Mouse (Mus musculus): ENCODE results near the gene P2ry2. TPM values are rescaled to one million over a fixed set of nuclear protein-coding genes. Genes with fewer than 3 reads are reported as not detected.

The P2ry2 gene
- polyA plus RNA-seq, 1 experiment from 2014 or later, result not detected

GRCm38 (mm10) chr7:101028991-101029390 is 16.3 kb upstream of the P2ry2 start:
- WGBS, result 91% methylated on average over 9 of the region's 9 CpGs
- Histone ChIP-seq H3K27me3 (ENCODE audit: control insufficient read depth, insufficient read depth, low read length) (no peaks in the 10 kb centered on the region), H3K4me1 (ENCODE audit: control insufficient read depth, insufficient read depth, low read length) (no peaks in the 10 kb centered on the region), H3K36me3 (ENCODE audit: control insufficient read depth, insufficient read depth, low read length) (no peaks in the 10 kb centered on the region), H3K4me2 (ENCODE audit: low read depth, low read length) (no peak overlapping the region), H3K4me3 (ENCODE audit: low read depth, low read length) (no peak overlapping the region), H3K9ac (replicated peaks; ENCODE audit: low read depth, low read length) (no peak overlapping the region), H3K9me3 (ENCODE audit: control insufficient read depth, low read length) (no peaks in the 10 kb centered on the region), H3K27ac (ENCODE audit: low read depth, low read length) (no peak overlapping the region)
- ATAC-seq (ENCODE audit: low read depth), result no peak

GRCm38 (mm10) chr7:101028444-101028757 is 15.7 kb upstream of the P2ry2 start:
- Histone ChIP-seq H3K27ac (ENCODE audit: low read depth, low read length) (no peak overlapping the region), H3K9ac (replicated peaks; ENCODE audit: low read depth, low read length) (no peak overlapping the region), H3K4me2 (ENCODE audit: low read depth, low read length) (no peak overlapping the region), H3K4me1 (ENCODE audit: control insufficient read depth, insufficient read depth, low read length) (no peaks in the 10 kb centered on the region), H3K27me3 (ENCODE audit: control insufficient read depth, insufficient read depth, low read length) (no peaks in the 10 kb centered on the region), H3K36me3 (ENCODE audit: control insufficient read depth, insufficient read depth, low read length) (no peaks in the 10 kb centered on the region), H3K4me3 (ENCODE audit: low read depth, low read length) (no peak overlapping the region), H3K9me3 (ENCODE audit: control insufficient read depth, low read length) (no peaks in the 10 kb centered on the region)
- 90% methylated on average over 5 of the region's 5 CpGs for WGBS
- no peak for ATAC-seq (ENCODE audit: low read depth)

- ATAC-seq (ENCODE audit: low read depth), result no peak
- no peaks in the 10 kb centered on the region for H3K9me3 ChIP-seq (ENCODE audit: control insufficient read depth, low read length)
- H3K4me1 ChIP-seq (ENCODE audit: control insufficient read depth, insufficient read depth, low read length), result no peaks in the 10 kb centered on the region
- H3K27ac ChIP-seq (ENCODE audit: low read depth, low read length), result no peak overlapping the region
- H3K9ac ChIP-seq (replicated peaks; ENCODE audit: low read depth, low read length), result no peak overlapping the region
- no peaks in the 10 kb centered on the region for H3K36me3 ChIP-seq (ENCODE audit: control insufficient read depth, insufficient read depth, low read length)
- H3K27me3 ChIP-seq (ENCODE audit: control insufficient read depth, insufficient read depth, low read length), result no peaks in the 10 kb centered on the region
- no peak overlapping the region for H3K4me3 ChIP-seq (ENCODE audit: low read depth, low read length)
- WGBS, result 91% methylated on average over 10 of the region's 10 CpGs
- no peak overlapping the region for H3K4me2 ChIP-seq (ENCODE audit: low read depth, low read length)
These were observed 15.2 kb upstream of the P2ry2 start for GRCm38 (mm10) chr7:101027623-101028443.

- H3K4me2 ChIP-seq (ENCODE audit: low read depth, low read length), result no peak overlapping the region
- ATAC-seq (ENCODE audit: low read depth), result no peak
- H3K4me3 ChIP-seq (ENCODE audit: low read depth, low read length), result no peak overlapping the region
- no peaks in the 10 kb centered on the region for H3K9me3 ChIP-seq (ENCODE audit: control insufficient read depth, low read length)
- H3K9ac ChIP-seq (replicated peaks; ENCODE audit: low read depth, low read length), result no peak overlapping the region
- H3K27me3 ChIP-seq (ENCODE audit: control insufficient read depth, insufficient read depth, low read length), result no peaks in the 10 kb centered on the region
- no peaks in the 10 kb centered on the region for H3K36me3 ChIP-seq (ENCODE audit: control insufficient read depth, insufficient read depth, low read length)
- no peaks in the 10 kb centered on the region for H3K4me1 ChIP-seq (ENCODE audit: control insufficient read depth, insufficient read depth, low read length)
- 62% methylated on average over 5 of the region's 5 CpGs for WGBS
- no peak overlapping the region for H3K27ac ChIP-seq (ENCODE audit: low read depth, low read length)
These were observed 14.2 kb upstream of the P2ry2 start for GRCm38 (mm10) chr7:101026836-101027235.

GRCm38 (mm10) chr7:101017492-101017891 is 4.8 kb upstream of the P2ry2 start:
- 49% methylated on average over 6 of the region's 6 CpGs for WGBS
- Histone ChIP-seq H3K4me2 (ENCODE audit: low read depth, low read length) (no peak overlapping the region), H3K27me3 (ENCODE audit: control insufficient read depth, insufficient read depth, low read length) (peaks cover 9% of the 10 kb centered on the region), H3K9ac (replicated peaks; ENCODE audit: low read depth, low read length) (no peak overlapping the region), H3K36me3 (ENCODE audit: control insufficient read depth, insufficient read depth, low read length) (no peaks in the 10 kb centered on the region), H3K4me3 (ENCODE audit: low read depth, low read length) (no peak overlapping the region), H3K9me3 (ENCODE audit: control insufficient read depth, low read length) (no peaks in the 10 kb centered on the region), H3K4me1 (ENCODE audit: control insufficient read depth, insufficient read depth, low read length) (0 out of 2 replicates have a peak, but pooled peaks cover 5% of the 10 kb centered on the region), H3K27ac (ENCODE audit: low read depth, low read length) (no peak overlapping the region)
- no peak for ATAC-seq (ENCODE audit: low read depth)

GRCm38 (mm10) chr7:101017021-101017461 is 4.4 kb upstream of the P2ry2 start:
- Histone ChIP-seq H3K27me3 (ENCODE audit: control insufficient read depth, insufficient read depth, low read length) (peaks cover 14% of the 10 kb centered on the region), H3K27ac (ENCODE audit: low read depth, low read length) (no peak overlapping the region), H3K4me2 (ENCODE audit: low read depth, low read length) (no peak overlapping the region), H3K36me3 (ENCODE audit: control insufficient read depth, insufficient read depth, low read length) (no peaks in the 10 kb centered on the region), H3K9ac (replicated peaks; ENCODE audit: low read depth, low read length) (no peak overlapping the region), H3K4me1 (ENCODE audit: control insufficient read depth, insufficient read depth, low read length) (peaks cover 5% of the 10 kb centered on the region; the same call in 1 of the 2 replicates), H3K9me3 (ENCODE audit: control insufficient read depth, low read length) (no peaks in the 10 kb centered on the region), H3K4me3 (ENCODE audit: low read depth, low read length) (no peak overlapping the region)
- ATAC-seq (ENCODE audit: low read depth), result peak; percentile 38; the same call in 1 of the 2 replicates
- 55% methylated on average over 7 of the region's 7 CpGs for WGBS

GRCm38 (mm10) chr7:101014985-101015384 is 2.3 kb upstream of the P2ry2 start:
- no peak for ATAC-seq (ENCODE audit: low read depth)
- Histone ChIP-seq H3K27me3 (ENCODE audit: control insufficient read depth, insufficient read depth, low read length) (peaks cover 27% of the 10 kb centered on the region), H3K4me3 (ENCODE audit: low read depth, low read length) (no peak overlapping the region), H3K9me3 (ENCODE audit: control insufficient read depth, low read length) (no peaks in the 10 kb centered on the region), H3K4me2 (ENCODE audit: low read depth, low read length) (no peak overlapping the region), H3K4me1 (ENCODE audit: control insufficient read depth, insufficient read depth, low read length) (peaks cover 8% of the 10 kb centered on the region; the same call in 1 of the 2 replicates), H3K36me3 (ENCODE audit: control insufficient read depth, insufficient read depth, low read length) (no peaks in the 10 kb centered on the region), H3K27ac (ENCODE audit: low read depth, low read length) (no peak overlapping the region), H3K9ac (replicated peaks; ENCODE audit: low read depth, low read length) (no peak overlapping the region)
- 56% methylated on average over 1 of the region's 1 CpGs for WGBS

GRCm38 (mm10) chr7:101014041-101014440 is 1.4 kb upstream of the P2ry2 start:
- Histone ChIP-seq H3K4me2 (ENCODE audit: low read depth, low read length) (no peak overlapping the region), H3K27me3 (ENCODE audit: control insufficient read depth, insufficient read depth, low read length) (peaks cover 31% of the 10 kb centered on the region), H3K4me3 (ENCODE audit: low read depth, low read length) (no peak overlapping the region), H3K9ac (replicated peaks; ENCODE audit: low read depth, low read length) (no peak overlapping the region), H3K27ac (ENCODE audit: low read depth, low read length) (no peak overlapping the region), H3K4me1 (ENCODE audit: control insufficient read depth, insufficient read depth, low read length) (peaks cover 8% of the 10 kb centered on the region; the same call in 1 of the 2 replicates), H3K36me3 (ENCODE audit: control insufficient read depth, insufficient read depth, low read length) (no peaks in the 10 kb centered on the region), H3K9me3 (ENCODE audit: control insufficient read depth, low read length) (no peaks in the 10 kb centered on the region)
- no peak; the same call in 1 of the 2 replicates for ATAC-seq (ENCODE audit: low read depth)
- 11% methylated on average over 9 of the region's 9 CpGs for WGBS

GRCm38 (mm10) chr7:101011681-101012367 is 842 bp downstream of the P2ry2 start:
- Histone ChIP-seq H3K27ac (ENCODE audit: low read depth, low read length) (no peak overlapping the region), H3K4me3 (ENCODE audit: low read depth, low read length) (peak overlapping the region; percentile 42), H3K27me3 (ENCODE audit: control insufficient read depth, insufficient read depth, low read length) (peaks cover 31% of the 10 kb centered on the region), H3K36me3 (ENCODE audit: control insufficient read depth, insufficient read depth, low read length) (no peaks in the 10 kb centered on the region), H3K9ac (replicated peaks; ENCODE audit: low read depth, low read length) (peak overlapping the region; percentile 22), H3K4me1 (ENCODE audit: control insufficient read depth, insufficient read depth, low read length) (peaks cover 8% of the 10 kb centered on the region; the same call in 1 of the 2 replicates), H3K9me3 (ENCODE audit: control insufficient read depth, low read length) (no peaks in the 10 kb centered on the region), H3K4me2 (ENCODE audit: low read depth, low read length) (peak overlapping the region; percentile 95)
- WGBS, result under 1% methylated on average over 49 of the region's 53 CpGs
- ATAC-seq (ENCODE audit: low read depth), result peak; percentile 85; the same call in 1 of the 2 replicates
